Mouse (Mus musculus) limb, embryonic 14.5 days (tissue): ENCODE measurements around the gene Gp1ba. TPM values are rescaled to one million over a fixed set of nuclear protein-coding genes. Genes with fewer than 3 reads are reported as not detected.

Experiments
- ATAC-seq: fragments of 200-750 bp; cut with Nextera tagmentation; 2 replicates; pipeline ENCODE4 v1.8.0; 2017; ENCODE audit warnings: low read depth, moderate number of reproducible peaks, moderate TSS enrichment; ENCODE audit not compliant: low FRiP score
- DNase-seq: peaks from one replicate; pipeline ENCODE4 v3.0.0-alpha.2; 2015; ENCODE audit warnings: low spot score
- H3K27ac ChIP-seq: fragments of 300-500 bp; sonication (generic); replicated peaks from 2 replicates; pipeline ENCODE4 v1.5.1; 2014; ENCODE audit warnings: low read depth, mild to moderate bottlenecking, low read length, moderate library complexity, mixed read lengths
- H3K27me3 ChIP-seq: fragments of 300-500 bp; sonication (generic); 2 replicates; pipeline ENCODE4 v1.6.1; 2014; ENCODE audit warnings: low read length, mixed read lengths; ENCODE audit not compliant: control insufficient read depth, insufficient read depth
- H3K36me3 ChIP-seq: fragments of 300-500 bp; sonication (generic); 2 replicates; pipeline ENCODE4 v1.6.1; 2014; ENCODE audit warnings: mild to moderate bottlenecking, low read length, moderate library complexity, mixed read lengths; ENCODE audit not compliant: control insufficient read depth, insufficient read depth
- H3K4me1 ChIP-seq: fragments of 300-500 bp; sonication (generic); 2 replicates; pipeline ENCODE4 v1.6.1; 2014; ENCODE audit warnings: antibody characterized with exemption, low read length, mixed read lengths; ENCODE audit not compliant: control insufficient read depth, insufficient read depth
- H3K4me2 ChIP-seq: fragments of 300-500 bp; sonication (generic); replicated peaks from 2 replicates; pipeline ENCODE4 v1.6.1; 2014; ENCODE audit warnings: low read depth, mild to moderate bottlenecking, low read length, moderate library complexity; ENCODE audit not compliant: severe bottlenecking
- H3K4me3 ChIP-seq: fragments of 300-500 bp; sonication (generic); replicated peaks from 2 replicates; pipeline ENCODE4 v1.5.1; 2014; ENCODE audit warnings: low read length
- H3K9ac ChIP-seq: fragments of 300-500 bp; sonication (generic); 2 replicates; pipeline ENCODE4 v1.6.1; 2014; ENCODE audit warnings: mild to moderate bottlenecking, low read depth, low read length, moderate library complexity; ENCODE audit not compliant: severe bottlenecking
- H3K9me3 ChIP-seq: fragments of 300-500 bp; sonication (generic); 2 replicates; pipeline ENCODE4 v1.6.1; 2016; ENCODE audit warnings: low read length; ENCODE audit not compliant: control insufficient read depth
- POLR2A ChIP-seq: fragments of 200-500 bp; IDR thresholded peaks from 2 replicates; pipeline ENCODE4 v1.8.0; 2012; ENCODE audit warnings: inconsistent platforms, mild to moderate bottlenecking, moderate library complexity, borderline replicate concordance; ENCODE audit not compliant: insufficient read depth, insufficient read length; ENCODE audit errors: extremely low read depth
- WGBS: fragments of 180-500 bp; shearing (Covaris S2); extraction: QIAGEN DNeasy Blood & Tissue Kit; methylation state at CpG from one replicate; pipeline ENCODE4 v1.1.7; 2014; 5-methylcytosine and 5-hydroxymethylcytosine counted together
- polyA plus RNA-seq, 2 experiments: library from polyadenylated mRNA; depleted of rRNA in 1 of 2; stranded (reverse) in 1 of 2; unstranded in 1 of 2; fragments of >200 nt; fragmentation: Nextera tagmentation in 1 of 2; extraction: Ambion mirVana in 1 of 2; gene quantifications; 2 replicates each; pipeline versions ENCODE4 v1.2.1 to v1.2.3; 2012 to 2014

The Gp1ba gene
- polyA plus RNA-seq, 2 experiments, result 0.47 to 0.56 TPM

GRCm38 (mm10) chr11:70667271-70668150 is 28.6 kb downstream of the Gp1ba start:
- peak overlapping the region; percentile 80 for H3K27ac ChIP-seq
- no peaks in the 10 kb centered on the region for H3K27me3 ChIP-seq
- ATAC-seq (no peak), DNase-seq (no peak)
- H3K9ac ChIP-seq, result peak overlapping the region; percentile 55
- peaks cover 11% of the 10 kb centered on the region for H3K4me1 ChIP-seq
- TF ChIP-seq POLR2A, result no peak
- peaks cover 63% of the 10 kb centered on the region for H3K36me3 ChIP-seq
- WGBS, result 47% methylated on average over 14 of the region's 14 CpGs
- H3K9me3 ChIP-seq, result no peaks in the 10 kb centered on the region
- peak overlapping the region; percentile 58 for H3K4me2 ChIP-seq
- H3K4me3 ChIP-seq, result peak overlapping the region; percentile 65

DNA sequence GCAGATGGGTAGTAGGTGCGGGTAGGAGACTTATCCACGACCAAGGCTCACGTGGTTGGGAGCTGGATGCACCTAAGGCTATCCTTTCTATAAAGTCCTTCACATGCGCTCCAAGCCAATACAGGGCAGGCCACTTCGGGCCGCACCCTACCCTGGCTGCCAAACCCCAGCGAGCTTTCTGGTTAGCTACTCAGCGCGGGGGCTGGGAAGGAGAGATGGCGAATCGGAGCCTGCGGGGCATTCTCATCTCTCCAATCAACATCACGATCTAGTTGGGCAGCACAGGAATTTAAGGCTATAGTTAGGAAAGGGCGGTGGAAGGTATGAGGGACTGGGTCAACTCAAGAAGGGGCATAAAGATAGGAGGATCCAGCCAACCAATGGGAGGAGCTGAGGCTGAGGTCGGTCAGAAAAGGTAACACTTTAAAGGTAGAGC is 29.4 kb downstream of the Gp1ba start:
- TF ChIP-seq POLR2A, result no peak
- H3K4me2 ChIP-seq, result peak overlapping the region; percentile 58
- WGBS, result under 1% methylated on average over 15 of the region's 15 CpGs
- H3K27ac ChIP-seq, result peak overlapping the region; percentile 80
- ATAC-seq (no peak), DNase-seq (no peak)
- peak overlapping the region; percentile 55 for H3K9ac ChIP-seq
- H3K36me3 ChIP-seq, result peaks cover 56% of the 10 kb centered on the region
- H3K9me3 ChIP-seq, result no peaks in the 10 kb centered on the region
- H3K27me3 ChIP-seq, result no peaks in the 10 kb centered on the region
- peak overlapping the region; percentile 65 for H3K4me3 ChIP-seq
- peaks cover 11% of the 10 kb centered on the region for H3K4me1 ChIP-seq

DNA sequence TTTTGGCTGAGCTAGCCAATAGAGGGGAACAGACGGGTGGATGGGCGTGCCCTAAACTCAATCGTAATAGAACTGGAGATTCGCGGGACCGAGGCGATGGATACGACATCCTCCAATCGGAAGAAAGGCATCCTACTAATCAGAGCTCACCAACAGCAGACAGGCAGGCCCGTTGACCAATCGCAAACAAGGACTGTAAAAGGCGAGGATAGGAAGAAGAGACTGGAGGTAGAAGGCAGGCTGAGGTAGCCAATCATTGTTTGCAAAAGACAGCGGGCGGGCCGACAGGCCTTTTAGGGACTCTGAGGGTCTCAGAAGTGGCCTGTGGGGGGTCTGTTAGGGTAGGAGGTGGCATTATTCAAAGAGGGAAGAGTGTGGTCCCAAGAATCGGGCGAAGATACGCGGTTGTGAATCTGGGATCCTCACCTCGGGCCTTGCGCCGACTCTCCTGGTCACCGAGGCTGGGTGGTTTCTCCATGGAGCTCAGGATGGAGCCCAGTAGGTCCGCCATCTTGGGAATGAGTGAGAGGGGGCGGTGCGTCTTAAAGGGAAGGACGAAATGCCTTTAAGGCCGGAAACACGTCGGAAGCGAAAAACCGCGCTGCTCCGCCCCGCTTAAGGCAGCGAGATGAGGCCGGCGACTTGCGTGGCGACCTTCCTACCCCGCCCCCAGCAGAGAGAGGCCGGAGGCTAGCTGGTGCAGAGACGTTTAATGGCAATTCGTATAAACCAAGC is 30.0 kb downstream of the Gp1ba start, which contains the start of gene Spag7:
Gene Spag7 (minus strand): TSS at position 646 of the 735 bp plus-strand sequence.
- Histone ChIP-seq H3K36me3 (peaks cover 56% of the 10 kb centered on the region), H3K4me2 (peak within 1 kb of the TSS; percentile 87), H3K27me3 (no peaks in the 10 kb centered on the region), H3K9me3 (no peaks in the 10 kb centered on the region), H3K9ac (peak within 1 kb of the TSS; percentile 73), H3K4me3 (peak within 1 kb of the TSS; percentile 65), H3K4me1 (peaks cover 11% of the 10 kb centered on the region), H3K27ac (peak within 1 kb of the TSS; percentile 97)
- ATAC-seq (peak; percentile 96), DNase-seq (peak; percentile 100)
- peak; percentile 45; the same call in 1 of the 2 replicates for TF ChIP-seq POLR2A
- under 1% methylated on average over 42 of the region's 44 CpGs for WGBS

DNA sequence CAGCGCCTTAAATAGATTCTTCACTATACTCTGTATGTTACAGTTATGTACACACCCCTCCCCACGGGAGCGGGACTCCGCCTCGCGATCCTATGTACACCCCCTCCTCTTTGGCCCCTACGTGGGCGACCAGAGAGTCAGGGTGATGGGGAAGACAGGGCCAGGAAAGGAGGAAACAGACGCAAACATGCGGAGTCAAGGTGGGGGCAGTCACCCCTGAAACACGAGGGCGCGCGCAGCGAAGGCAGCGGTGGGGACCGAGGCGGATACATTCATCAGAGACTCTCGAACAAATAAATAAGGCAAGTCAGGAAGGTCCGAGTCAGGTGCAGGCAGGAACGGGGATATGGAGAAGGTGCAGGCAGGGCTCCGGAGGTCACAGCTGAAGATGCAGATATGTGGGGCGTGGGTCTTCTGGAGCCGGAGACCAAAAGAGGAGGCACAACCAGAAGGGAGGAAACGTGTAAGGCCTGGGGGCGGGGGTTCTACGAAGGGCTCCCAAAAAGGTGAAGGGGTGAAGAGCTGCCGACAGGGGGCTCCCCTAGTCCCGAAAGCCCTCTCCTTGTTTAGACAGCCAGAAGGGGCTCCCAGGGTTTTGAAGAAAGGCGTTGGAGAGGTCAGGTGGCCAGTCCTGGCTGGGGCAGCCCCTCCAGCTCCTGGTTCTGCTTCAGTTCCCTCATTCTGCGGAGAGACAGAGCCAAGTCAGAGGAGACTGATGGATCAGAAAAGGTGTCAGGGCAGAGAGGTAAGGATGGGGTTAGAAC is 30.8 kb downstream of the Gp1ba start:
- H3K4me3 ChIP-seq, result peak overlapping the region; percentile 65
- no peaks in the 10 kb centered on the region for H3K9me3 ChIP-seq
- H3K36me3 ChIP-seq, result peaks cover 48% of the 10 kb centered on the region
- peak; percentile 89 for DNase-seq
- peak; percentile 18 for ATAC-seq
- H3K4me1 ChIP-seq, result peaks cover 11% of the 10 kb centered on the region
- H3K27ac ChIP-seq, result peak overlapping the region; percentile 97
- peak overlapping the region; percentile 73 for H3K9ac ChIP-seq
- no peaks in the 10 kb centered on the region for H3K27me3 ChIP-seq
- under 1% methylated on average over 29 of the region's 31 CpGs for WGBS
- peak; percentile 34; the same call in 1 of the 2 replicates for TF ChIP-seq POLR2A
- peak overlapping the region; percentile 87 for H3K4me2 ChIP-seq

DNA sequence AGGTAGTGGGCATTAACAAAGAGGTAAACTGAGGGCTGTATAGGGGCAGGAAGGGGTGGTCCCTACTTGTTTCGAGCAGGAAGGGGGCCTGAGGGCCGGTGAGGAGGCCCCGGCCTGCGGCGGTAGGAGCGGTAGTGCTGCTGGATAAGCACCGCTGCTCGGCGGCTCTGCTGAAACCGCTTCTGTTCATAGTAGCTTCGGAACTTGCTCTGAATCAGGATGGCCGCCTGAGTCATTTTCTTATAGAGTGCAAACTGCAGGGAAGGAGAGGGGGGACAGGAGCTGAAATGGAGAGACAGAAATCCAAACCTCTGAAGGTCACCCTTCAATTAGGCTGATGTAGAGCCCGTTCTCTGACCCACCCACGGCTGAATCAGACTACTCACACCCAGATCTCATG is 31.6 kb downstream of the Gp1ba start:
- H3K27me3 ChIP-seq, result no peaks in the 10 kb centered on the region
- H3K27ac ChIP-seq, result peak overlapping the region; percentile 97
- DNase-seq (no peak), ATAC-seq (no peak)
- H3K4me1 ChIP-seq, result peaks cover 11% of the 10 kb centered on the region
- 54% methylated on average over 14 of the region's 14 CpGs for WGBS
- peak overlapping the region; percentile 87 for H3K4me2 ChIP-seq
- TF ChIP-seq POLR2A, result no peak
- peak overlapping the region; percentile 73 for H3K9ac ChIP-seq
- H3K9me3 ChIP-seq, result no peaks in the 10 kb centered on the region
- H3K36me3 ChIP-seq, result peaks cover 48% of the 10 kb centered on the region
- H3K4me3 ChIP-seq, result peak overlapping the region; percentile 65
